Mouse (Mus musculus): Measurements from ENCODE around the gene Fam83e. TPM values are rescaled to one million over a fixed set of nuclear protein-coding genes. Genes with fewer than 3 reads are reported as not detected.
A peak's percentile ranks its signal among the peaks of the same experiment; 100 is the strongest.

Fam83e gene
- total RNA-seq, 2 experiments from 2014 or later, result 0.25 to 0.27 TPM

DNA sequence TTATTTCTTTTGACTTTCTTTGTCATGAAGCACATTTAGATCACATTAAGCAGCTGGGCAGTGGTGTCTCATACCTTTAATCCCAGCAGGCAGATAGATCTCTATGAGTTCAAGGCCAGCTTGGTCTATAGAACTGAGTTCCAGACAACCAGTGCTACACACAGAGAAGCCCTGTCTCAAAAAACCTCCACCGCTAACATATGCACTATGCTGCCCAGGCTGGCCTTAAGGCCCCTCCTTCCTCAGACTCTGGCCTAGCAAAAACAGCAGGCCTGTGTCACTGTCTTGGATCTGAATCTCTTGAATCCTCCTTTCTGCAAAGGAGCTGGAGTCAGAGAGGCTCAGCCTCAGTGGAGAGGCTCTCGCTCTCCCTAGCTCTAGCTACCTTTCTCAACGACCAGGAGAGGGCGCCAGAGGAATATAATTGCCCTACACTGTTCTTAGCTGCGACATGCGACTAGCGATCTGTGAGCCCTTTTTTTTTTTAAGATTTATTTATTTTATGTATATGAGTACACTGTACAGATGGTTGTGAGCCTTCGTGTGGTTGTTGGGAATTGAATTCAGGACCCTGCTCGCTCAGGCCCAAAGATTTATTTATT is 18.3 kb downstream of the Fam83e start:
- DNase-seq (ENCODE audit: low spot score in 2 of 2), result peak; percentile 77 to 91

DNA sequence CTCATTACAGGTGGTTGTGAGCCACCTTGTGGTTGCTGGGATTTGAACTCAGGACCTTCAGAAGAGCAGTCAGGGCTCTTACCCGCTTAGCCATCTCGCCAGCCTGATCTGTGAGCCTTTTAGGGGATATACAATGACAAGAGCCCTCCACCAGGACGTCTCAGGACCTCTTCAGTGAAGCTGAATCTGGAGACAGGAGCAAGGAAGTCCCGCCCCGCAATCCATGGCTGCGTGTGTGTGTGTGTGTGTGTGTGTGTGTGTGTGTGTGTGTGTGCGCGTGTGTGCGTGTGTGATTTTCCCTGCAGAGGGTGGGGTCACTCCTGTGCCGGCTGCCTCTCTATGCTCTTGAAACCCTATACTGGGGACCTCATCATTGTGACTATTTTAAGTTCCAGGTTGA is 18.8 kb downstream of the Fam83e start:
- DNase-seq (ENCODE audit: low spot score in 2 of 2), result no peak

DNA sequence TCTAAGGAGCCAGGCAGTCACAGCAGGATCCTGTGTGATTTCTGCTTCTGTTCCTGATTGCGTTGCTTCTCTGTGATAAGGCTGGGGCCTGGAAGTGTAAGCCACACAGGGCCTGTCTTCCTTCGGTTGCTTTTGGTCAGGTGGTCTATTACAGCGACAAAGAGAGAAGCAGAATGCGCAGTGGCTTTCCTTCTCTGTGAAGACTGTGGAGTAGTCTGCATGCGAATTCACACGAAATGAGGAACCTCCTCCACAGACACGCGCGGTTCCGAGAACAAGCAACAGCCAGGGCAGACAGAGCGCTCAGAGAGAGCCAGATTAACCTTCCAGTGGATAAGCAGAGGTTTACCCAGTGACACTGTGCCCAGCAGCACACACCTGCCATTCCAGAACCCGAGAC is 20.3 kb downstream of the Fam83e start:
- peak in 1 of 2 experiments; percentile 49 for DNase-seq (ENCODE audit: low spot score in 2 of 2)

DNA sequence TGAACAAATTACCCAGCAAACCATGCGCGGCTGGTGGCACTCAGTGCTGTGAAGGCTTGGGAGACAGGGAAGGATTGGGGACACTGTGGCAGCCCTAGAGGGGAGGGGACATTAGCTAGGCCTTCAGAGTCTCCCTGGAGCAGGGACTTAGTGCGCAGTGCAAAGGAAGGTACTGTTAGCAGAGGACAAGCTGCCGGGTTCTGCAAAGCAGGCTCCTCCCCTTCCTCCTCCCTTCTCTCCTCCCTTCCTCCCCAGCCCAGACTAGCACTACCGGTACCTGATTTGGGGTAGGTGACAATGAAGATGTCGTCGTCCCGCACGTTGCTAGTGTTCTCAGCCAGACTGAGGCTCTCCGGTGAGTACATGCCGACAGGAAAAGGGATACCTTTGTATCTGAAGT is 20.8 kb downstream of the Fam83e start:
- peak in 1 of 2 experiments; percentile 55 for DNase-seq (ENCODE audit: low spot score in 2 of 2)

DNA sequence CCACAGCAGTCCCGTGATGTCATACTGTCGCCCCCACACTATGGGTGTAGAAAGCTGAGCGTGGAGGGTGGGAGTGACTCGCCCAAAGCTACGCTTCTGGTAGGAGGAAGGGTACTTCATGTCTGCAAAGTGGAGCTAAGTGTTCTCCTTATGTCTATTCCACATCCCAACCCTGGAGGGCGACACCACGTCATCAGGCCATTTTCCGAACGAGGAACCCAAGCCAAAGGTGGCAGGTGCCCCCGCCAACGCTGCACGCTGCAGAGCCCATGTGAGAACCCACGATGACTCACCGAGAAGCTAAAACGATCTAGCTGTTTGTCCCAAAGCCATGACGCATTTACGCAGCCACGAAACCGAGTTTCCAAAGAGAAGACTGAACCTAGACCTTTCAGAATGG is 21.3 kb downstream of the Fam83e start:
- DNase-seq (ENCODE audit: low spot score in 2 of 2), result peak; percentile 85 to 95

DNA sequence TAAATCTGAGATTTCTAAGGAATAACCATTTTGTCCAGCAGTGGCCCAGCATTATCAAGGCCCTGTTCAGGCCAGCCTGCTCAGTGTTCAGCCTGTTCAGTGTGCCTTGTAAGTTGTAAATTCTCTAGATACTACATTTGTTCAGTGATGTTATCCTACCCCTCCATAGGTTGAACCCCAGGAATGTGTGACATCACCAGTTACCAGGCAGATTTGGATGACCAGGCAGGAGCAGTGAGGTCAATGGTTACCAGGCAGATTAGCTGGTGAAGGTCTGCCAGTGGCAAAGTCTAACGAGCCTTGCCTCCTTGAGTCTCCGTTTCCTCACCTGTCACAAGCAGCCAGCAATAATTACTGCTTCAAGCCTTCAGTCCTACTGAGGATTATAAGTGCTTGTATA is 23.4 kb downstream of the Fam83e start:
- peak in 1 of 2 experiments; percentile 71 for DNase-seq (ENCODE audit: low spot score in 2 of 2)

DNA sequence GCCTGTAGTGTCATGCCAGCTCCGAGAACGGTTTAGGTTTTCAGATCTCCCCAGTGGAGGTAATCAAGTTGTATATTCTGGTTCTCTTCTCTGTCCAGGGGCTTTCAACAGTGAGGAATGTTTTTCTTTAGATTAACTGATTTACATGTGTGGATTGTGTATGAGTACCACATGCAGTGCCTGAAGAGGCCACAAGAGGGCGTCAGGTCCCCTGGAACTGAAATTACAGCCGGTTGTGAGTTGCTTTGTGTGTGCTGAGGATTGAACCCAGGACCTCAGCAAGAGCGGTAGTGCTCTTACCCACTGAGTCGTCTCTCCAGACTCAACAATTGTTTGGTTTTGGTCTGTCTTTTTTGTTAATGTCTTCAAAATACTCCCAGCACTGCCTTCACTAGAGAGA is 25.5 kb downstream of the Fam83e start:
- DNase-seq (ENCODE audit: low spot score in 2 of 2), result no peak

DNA sequence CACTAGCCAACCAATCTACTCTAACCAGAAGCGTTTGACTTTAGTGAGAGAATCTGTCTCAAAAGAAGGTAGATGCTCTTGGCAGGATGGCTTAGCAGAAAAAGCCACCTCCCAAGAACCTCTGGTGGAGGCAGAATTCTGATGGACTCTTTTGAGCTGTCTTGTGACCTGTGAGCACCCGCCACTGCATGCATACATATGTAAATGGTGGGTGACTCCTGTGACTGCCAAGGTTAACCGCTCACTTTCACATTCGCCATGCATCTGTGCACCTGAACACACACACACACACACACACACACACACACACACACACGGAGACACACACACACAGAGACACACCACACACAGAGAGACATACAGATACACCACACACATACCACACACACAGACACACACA is 26.4 kb downstream of the Fam83e start:
- no peak for DNase-seq (ENCODE audit: low spot score in 2 of 2)

DNA sequence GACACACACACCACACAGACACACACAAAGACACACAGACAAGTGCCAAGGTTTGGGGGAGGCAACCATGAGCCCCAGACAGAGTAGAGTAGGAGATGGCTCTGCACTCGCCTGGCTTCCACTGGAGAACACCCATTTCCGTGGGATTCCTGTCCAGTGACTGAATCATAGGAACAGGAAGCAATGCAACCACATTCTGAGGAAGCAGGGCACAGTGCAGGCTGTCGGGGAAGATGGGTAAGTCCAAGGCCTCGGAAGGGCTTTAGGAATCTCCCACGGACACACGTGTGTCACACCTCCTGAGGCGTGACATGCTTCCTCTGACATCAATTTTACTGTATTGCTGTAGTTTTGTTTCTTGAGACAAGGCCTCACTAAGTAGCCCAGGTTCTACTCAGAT is 27.1 kb downstream of the Fam83e start:
- DNase-seq (ENCODE audit: low spot score in 2 of 2), result no peak

DNA sequence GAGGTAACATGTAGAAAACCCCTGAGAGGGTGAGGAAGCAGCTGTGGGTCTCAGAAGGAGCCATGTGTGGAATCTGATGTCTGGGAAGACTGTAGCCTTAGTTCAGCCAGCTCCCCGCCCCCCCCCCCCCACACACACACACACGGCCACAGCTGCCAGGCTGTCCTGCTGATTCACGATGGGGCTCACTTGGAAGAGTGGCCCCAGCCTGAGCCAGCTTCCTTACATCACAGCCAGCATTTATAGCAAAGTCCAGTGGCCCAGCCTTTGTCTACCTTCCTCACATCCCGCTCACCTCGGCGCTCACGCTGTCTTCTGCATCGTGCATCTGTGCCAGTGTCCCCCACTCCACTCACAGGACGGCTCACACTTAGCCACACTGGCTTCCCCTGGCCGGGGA is 28.4 kb downstream of the Fam83e start:
- DNase-seq (ENCODE audit: low spot score in 2 of 2), result no peak

DNA sequence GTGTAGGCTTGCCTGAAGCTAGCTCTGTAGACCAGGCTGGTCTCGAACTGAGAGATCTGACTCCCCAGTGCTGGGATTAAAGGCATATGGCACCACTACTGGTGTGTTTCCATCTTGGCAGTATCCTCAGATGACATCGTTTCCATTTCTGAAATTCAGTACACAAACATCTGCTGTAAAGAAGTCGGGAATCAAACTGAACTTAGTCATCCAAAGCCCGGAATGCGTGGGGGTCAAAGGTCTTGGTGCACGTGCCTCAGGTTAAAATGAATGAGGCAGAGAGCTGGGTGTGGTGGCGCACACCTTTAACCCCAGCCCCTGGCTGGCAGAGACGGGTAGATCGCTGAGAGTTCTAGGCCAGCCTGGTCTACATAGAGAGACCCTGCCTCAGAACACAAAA is 29.1 kb downstream of the Fam83e start:
- DNase-seq (ENCODE audit: low spot score in 2 of 2), result no peak

DNA sequence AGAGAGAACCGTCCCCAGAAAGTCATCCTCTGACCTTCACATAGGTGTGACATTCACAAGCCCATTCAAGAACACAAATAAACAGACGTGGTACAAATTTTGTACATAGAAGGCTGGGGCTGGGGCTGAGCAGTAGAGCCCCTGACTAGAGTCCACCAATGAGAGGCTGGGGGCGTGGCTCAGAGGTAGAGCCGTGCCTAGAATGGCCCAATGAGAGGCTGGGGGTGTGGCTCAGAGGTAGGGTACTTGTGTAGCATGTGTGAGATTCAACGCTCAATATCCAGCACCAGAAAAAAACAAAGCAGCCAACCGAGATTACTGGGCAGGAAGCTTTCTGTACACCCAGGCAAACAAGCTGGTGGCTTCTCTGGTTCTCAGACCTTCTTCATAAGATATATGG is 34.7 kb downstream of the Fam83e start:
- no peak for DNase-seq (ENCODE audit: low spot score in 2 of 2)

DNA sequence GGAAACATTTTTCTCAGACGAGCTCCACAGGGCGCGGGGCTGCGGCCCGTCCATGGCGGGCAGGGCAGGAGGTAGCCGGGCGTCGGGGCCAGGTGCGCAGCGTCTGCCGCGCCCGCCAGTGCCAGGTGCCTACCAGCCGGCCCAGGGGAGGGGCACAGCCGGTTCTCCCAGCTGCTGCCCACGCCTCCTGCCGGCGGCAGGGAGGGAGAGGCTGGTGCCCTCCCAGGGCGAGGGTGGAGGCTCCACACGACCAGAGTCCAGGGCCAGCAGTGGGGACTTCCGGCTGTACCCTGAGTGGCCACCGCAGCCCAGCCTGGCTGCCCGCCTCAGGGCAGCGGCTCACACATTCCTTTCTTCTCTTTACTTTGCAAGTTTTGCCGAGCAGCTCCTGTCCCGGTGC is 38.4 kb downstream of the Fam83e start:
- no peak for DNase-seq (ENCODE audit: low spot score in 2 of 2)

DNA sequence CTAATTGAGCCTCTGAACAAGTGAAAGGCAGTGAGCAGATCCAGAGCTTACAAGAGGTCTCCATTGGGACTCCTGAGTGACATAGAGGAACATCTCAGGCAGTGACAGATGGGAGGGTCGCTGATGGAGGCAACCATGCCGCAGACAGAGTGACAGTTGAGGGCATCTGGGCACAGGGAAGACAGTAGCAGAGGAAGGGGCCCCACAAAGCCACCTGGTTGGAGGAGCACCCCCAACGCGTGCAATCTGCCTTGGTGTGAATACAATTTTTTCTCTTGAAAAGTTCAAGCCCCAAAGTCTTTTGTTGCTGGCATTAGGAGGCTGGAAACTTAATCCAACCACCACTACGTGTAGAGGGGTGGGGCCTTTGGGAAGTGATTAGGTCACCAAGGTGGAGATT is 39.1 kb downstream of the Fam83e start:
- DNase-seq (ENCODE audit: low spot score in 2 of 2), result no peak

DNA sequence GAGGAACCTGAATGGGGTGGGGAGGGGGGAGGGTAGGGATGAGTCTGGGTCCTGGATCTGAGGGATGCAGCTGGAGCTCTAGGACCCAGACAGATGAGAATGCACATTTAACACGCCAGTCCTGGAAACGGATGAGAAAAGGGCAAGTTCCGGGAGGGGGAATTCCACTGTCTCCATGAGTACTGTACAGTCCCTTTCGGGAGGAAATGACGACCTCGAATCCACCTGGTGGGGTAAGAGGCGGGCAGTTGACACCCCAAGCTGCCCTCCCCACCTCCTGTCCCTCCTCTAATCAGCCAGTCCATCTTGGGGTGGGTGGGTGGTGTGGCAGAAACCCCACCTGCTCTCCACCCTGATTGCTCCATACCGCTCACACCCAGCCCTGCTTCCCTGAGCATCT is 45.0 kb downstream of the Fam83e start:
- DNase-seq (ENCODE audit: low spot score in 2 of 2), result no peak

DNA sequence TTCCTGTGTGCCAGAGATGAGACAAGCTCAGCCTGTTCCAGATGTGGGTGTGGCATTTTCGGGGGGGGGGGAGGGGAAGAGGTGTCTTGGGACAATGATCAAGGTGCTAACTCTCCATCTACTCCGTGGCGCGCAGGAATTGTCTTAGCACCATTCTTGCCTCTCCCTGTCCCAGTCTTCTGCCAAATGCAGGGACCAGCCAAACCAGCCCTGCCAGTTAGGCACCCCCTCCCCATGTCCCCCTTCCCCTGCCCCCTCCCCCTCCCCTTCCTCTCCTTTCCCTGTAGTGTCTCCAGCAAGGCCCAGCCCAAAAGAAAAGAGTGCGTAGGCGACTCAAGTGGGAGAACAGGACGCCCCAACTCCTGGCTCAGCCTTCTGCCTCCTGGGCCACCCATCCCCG is 45.8 kb downstream of the Fam83e start:
- no peak for DNase-seq (ENCODE audit: low spot score in 2 of 2)

DNA sequence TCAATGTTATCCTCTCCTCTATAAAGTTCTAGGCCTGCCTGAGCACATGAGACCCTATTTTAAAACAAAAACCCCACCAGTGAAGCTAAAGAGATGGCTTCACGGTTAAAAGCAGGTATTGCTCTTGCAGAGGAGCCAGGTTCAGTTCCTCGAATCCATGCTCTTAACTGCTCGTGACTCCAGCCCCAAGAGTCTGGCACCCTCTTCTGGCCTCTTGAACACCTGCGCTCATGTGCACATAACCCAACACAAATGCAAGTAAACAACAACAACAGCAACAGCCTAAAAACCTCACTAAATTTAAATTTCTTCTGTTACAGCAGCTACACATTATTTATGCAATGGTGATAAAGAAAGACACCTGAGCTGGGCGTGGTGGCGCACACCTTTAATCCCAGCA is 46.5 kb downstream of the Fam83e start:
- DNase-seq (ENCODE audit: low spot score in 2 of 2), result no peak

DNA sequence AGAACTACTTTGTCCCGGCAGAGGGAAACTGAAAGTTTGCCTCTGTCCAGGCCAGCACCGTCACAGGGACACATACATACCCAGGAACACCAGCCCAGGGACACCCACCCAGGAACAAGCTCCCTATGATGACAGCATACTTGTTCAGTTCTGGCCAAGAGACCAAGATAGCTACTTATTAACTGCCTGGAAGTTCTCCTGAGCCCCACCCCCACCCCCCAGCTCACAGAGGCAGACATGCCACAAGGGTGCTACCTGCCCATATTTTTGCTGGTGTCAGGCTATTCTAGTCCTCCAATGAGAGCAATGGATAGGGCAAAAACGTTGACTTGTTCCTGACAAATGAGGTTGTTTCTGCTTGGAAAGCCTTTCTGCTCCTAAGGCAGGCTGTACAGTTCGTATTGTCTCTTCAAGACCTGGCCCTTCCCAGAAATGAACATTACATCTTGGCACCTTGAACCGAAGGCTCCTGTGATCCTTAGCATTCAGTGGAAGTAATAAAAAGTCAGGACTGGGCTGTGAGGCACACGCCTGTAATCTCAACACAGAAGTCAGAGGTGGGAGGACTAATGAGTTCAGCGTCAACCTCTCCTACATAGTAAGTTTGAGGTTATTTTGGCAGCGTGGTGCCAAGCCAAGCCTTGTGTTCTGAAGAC is 49.5 kb downstream of the Fam83e start:
- no peak for DNase-seq (ENCODE audit: low spot score in 2 of 2)

DNA sequence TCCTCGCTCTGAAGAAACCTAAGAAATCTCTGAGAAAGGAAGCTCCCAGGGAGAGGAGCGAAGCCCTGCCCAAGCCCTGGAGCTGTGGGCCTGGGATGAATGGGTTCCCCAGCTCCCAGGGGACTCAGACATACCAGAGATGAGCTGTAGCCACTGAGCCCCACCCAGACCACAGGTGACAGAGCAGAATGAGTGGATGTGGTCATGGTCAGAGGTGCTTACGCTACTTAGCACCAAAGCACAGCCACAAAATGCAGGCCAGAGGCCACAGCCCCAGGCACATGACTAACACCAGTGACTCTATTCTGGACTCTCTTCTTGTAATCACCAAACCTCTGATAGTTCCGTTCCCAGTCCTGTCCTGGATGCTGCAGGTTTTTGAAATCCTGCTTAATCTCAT is 50.1 kb downstream of the Fam83e start:
- DNase-seq (ENCODE audit: low spot score in 2 of 2), result no peak

DNA sequence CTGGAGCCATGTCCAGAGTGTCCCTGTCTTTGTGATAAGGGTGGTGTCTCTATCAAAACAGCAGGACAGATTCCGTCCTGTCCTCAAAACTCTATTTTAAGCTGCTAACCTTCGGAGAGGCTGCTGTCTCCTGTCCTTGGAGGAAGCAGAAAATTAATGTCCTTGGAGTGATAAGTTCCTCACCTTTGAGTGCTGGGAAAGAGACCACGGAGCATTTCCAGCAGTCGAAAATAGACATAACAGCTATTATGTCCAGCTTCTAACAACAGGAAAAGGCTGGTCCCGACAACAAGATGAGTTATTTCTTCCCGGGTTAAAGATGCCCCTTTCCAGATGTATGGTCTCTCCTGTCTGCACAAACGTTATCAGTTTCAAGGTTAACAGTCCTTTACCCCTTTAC is 54.2 kb downstream of the Fam83e start:
- DNase-seq (ENCODE audit: low spot score in 2 of 2), result no peak

Data from layer of hippocampus, adult 18-20 months (tissue).